In the genomic region with DNA sequence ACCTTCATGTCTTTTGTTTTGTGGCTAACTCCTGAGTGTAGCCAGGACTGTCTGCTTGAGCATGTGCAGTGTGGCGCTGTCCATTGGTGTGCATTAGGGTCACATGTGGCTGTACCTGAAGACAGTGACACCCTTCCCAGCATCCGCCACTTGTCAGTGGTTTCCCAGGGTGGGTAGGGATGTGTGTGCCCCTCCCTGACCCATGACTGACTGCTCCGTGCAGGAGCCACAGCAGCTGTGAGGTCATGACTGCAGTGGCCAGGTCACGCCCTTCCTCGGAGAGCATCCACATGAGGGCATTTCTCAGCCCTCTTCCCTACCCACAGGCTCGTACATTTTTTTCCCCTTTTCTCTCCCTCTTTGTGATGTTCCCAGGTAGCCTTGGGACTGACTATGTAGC, we compare ENCODE assay signal across 20 mouse cellular contexts.
"Had no signal": no experiment of that assay in that cellular context is flagged by ENCODE, and none has a peak within 500 bp of the region (broad histone marks: within the 10 kb centered on the region; RNA-seq: fewer than 3 reads in every experiment).

No protein-coding gene starts in this region.

- DNase-seq: kidney, adult 18-20 months; kidney, adult 9 months; kidney, postnatal 14 days; kidney, postnatal 4 days; layer of hippocampus, adult 9-11 months; lung, postnatal 14 days; midbrain, embryonic 14.5 days; right cerebral cortex, adult 18-20 months; right cerebral cortex, postnatal 14 days; right cerebral cortex, postnatal 4 days; thymus, adult 18-20 months; thymus, postnatal 36 days had no signal

- H3K9me3 ChIP-seq: limb, embryonic 10.5 days; limb, embryonic 13.5 days; neural tube, embryonic 12.5 days; neural tube, embryonic 15.5 days had no signal

- H3K27me3 ChIP-seq: limb, embryonic 13.5 days; neural tube, embryonic 12.5 days; neural tube, embryonic 15.5 days had no signal

- H3K27ac ChIP-seq: limb, embryonic 10.5 days; limb, embryonic 13.5 days; liver, embryonic 14.5 days; macrophage; neural tube, embryonic 12.5 days; neural tube, embryonic 15.5 days had no signal

- H3K4me2 ChIP-seq: limb, embryonic 13.5 days; midbrain, embryonic 11.5 days; neural tube, embryonic 12.5 days; neural tube, embryonic 15.5 days had no signal

- H3K4me1 ChIP-seq: neural tube, embryonic 12.5 days had no signal

- ATAC-seq: inflammation-experienced regulatory T-cells, adult 6 months had no signal

- H3K9ac ChIP-seq: limb, embryonic 13.5 days; liver, embryonic 14.5 days; neural tube, embryonic 12.5 days; neural tube, embryonic 15.5 days had no signal

- H3K36me3 ChIP-seq: limb, embryonic 10.5 days; limb, embryonic 13.5 days; neural tube, embryonic 12.5 days; neural tube, embryonic 15.5 days had no signal

- H3K4me3 ChIP-seq: limb, embryonic 10.5 days; limb, embryonic 13.5 days; neural tube, embryonic 12.5 days; neural tube, embryonic 15.5 days had no signal
